Mouse (Mus musculus): ENCODE results near the gene Cfap99. TPM values are rescaled to one million over a fixed set of nuclear protein-coding genes. Genes with fewer than 3 reads are reported as not detected.

The Cfap99 gene
- polyA plus RNA-seq, 1 experiment = 0.05 TPM

DNA sequence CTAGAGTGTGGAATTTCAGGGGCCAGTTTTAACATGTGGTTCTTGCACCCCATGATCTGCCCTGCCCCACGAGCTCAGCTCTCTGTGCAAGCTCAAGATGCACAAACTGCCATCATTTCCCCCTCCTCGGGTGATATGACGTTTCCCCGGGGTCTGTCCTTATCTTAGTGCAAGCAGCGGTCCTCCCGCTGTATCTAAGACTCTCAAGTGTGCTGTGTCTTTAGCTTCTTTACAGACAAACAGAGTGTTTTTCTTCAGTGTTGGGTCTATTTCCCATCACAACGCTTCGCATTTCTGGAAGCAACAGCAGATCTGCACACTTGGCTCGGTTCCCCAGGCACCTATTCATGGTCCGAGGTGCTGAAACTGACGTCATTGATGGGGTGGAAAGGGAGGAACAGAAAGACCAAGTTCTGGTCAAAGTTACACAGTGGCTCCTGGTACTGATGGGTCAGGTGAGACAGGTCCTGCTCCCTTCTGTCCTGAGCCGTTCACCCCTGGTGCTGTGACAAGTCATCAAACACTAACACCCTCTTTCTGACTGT lies 18.4 kb upstream of the Cfap99 start:
- H3K27ac ChIP-seq (ENCODE audit: insufficient read depth, low read depth, low read length) = no peak overlapping the region
- no peaks in the 10 kb centered on the region for H3K36me3 ChIP-seq (ENCODE audit: control insufficient read depth, insufficient read depth, low read length)
- H3K27me3 ChIP-seq (replicated peaks; ENCODE audit: control insufficient read depth, insufficient read depth, low read length) = no peaks in the 10 kb centered on the region
- no peak overlapping the region for H3K4me3 ChIP-seq (ENCODE audit: insufficient read depth, low read depth, low read length)
- no peak for DNase-seq
- no peaks in the 10 kb centered on the region for H3K4me1 ChIP-seq (ENCODE audit: control insufficient read depth, insufficient read depth, low read length)
- 66% methylated on average over 12 of the region's 12 CpGs for WGBS
- TF ChIP-seq POLR2A (IDR thresholded peaks at IDR 0.05; ENCODE audit: low read depth, low read length) (no peak), CTCF (conservative IDR thresholded peaks at IDR 0.05; ENCODE audit: insufficient read depth, insufficient read length, low read depth, low read length) (no peak)

GRCm38 (mm10) chr5:34271743-34272142 lies 16.7 kb upstream of the Cfap99 start:
- 32% methylated on average over 4 of the region's 4 CpGs for WGBS
- no peaks in the 10 kb centered on the region for H3K27me3 ChIP-seq (replicated peaks; ENCODE audit: control insufficient read depth, insufficient read depth, low read length)
- peak; percentile 22 for DNase-seq
- H3K4me1 ChIP-seq (ENCODE audit: control insufficient read depth, insufficient read depth, low read length) = no peaks in the 10 kb centered on the region
- H3K36me3 ChIP-seq (ENCODE audit: control insufficient read depth, insufficient read depth, low read length) = no peaks in the 10 kb centered on the region
- H3K27ac ChIP-seq (ENCODE audit: insufficient read depth, low read depth, low read length) = no peak overlapping the region
- TF ChIP-seq POLR2A (IDR thresholded peaks at IDR 0.05; ENCODE audit: low read depth, low read length) (no peak), CTCF (conservative IDR thresholded peaks at IDR 0.05; ENCODE audit: insufficient read depth, insufficient read length, low read depth, low read length) (peak; percentile 77)
- no peak overlapping the region for H3K4me3 ChIP-seq (ENCODE audit: insufficient read depth, low read depth, low read length)

- no peak overlapping the region for H3K27ac ChIP-seq (ENCODE audit: insufficient read depth, low read depth, low read length)
- 56% methylated on average over 5 of the region's 5 CpGs for WGBS
- H3K4me3 ChIP-seq (ENCODE audit: insufficient read depth, low read depth, low read length) = no peak overlapping the region
- no peaks in the 10 kb centered on the region for H3K27me3 ChIP-seq (replicated peaks; ENCODE audit: control insufficient read depth, insufficient read depth, low read length)
- H3K36me3 ChIP-seq (ENCODE audit: control insufficient read depth, insufficient read depth, low read length) = no peaks in the 10 kb centered on the region
- H3K4me1 ChIP-seq (ENCODE audit: control insufficient read depth, insufficient read depth, low read length) = no peaks in the 10 kb centered on the region
- TF ChIP-seq POLR2A (IDR thresholded peaks at IDR 0.05; ENCODE audit: low read depth, low read length) = no peak
- no peak for TF ChIP-seq CTCF (conservative IDR thresholded peaks at IDR 0.05; ENCODE audit: insufficient read depth, insufficient read length, low read depth, low read length)
- DNase-seq = no peak
Observed at GRCm38 (mm10) chr5:34273251-34273681, 15.1 kb upstream of the Cfap99 start.

DNA sequence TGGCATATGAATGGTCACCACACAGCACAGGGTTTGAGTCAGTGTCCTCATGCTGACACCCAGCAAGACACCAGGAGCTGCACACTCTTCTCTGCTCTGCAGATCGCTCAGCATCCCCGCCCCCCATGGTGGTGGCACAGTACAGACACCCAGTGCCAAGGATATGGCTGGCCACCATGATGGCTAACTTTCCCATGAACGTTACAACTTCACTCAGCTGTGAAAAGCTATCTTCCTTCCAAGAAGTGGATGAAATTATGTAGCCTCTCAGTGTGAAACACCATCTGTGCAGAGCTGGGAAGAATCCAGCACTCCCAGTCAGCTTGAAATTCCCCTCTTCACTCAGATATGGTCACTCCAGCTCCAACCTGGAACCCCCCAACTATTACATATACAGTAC lies 14.1 kb upstream of the Cfap99 start:
- H3K27me3 ChIP-seq (replicated peaks; ENCODE audit: control insufficient read depth, insufficient read depth, low read length) = no peaks in the 10 kb centered on the region
- no peak overlapping the region for H3K4me3 ChIP-seq (ENCODE audit: insufficient read depth, low read depth, low read length)
- TF ChIP-seq CTCF (conservative IDR thresholded peaks at IDR 0.05; ENCODE audit: insufficient read depth, insufficient read length, low read depth, low read length) = no peak
- TF ChIP-seq POLR2A (IDR thresholded peaks at IDR 0.05; ENCODE audit: low read depth, low read length) = no peak
- whole genome bisulfite sequencing = 85% methylated on average over 3 of the region's 3 CpGs
- H3K27ac ChIP-seq (ENCODE audit: insufficient read depth, low read depth, low read length) = no peak overlapping the region
- no peak for DNase-seq
- H3K4me1 ChIP-seq (ENCODE audit: control insufficient read depth, insufficient read depth, low read length) = no peaks in the 10 kb centered on the region
- no peaks in the 10 kb centered on the region for H3K36me3 ChIP-seq (ENCODE audit: control insufficient read depth, insufficient read depth, low read length)

GRCm38 (mm10) chr5:34274676-34275293 lies 13.6 kb upstream of the Cfap99 start:
- Histone ChIP-seq H3K4me3 (ENCODE audit: insufficient read depth, low read depth, low read length) (no peak overlapping the region), H3K4me1 (ENCODE audit: control insufficient read depth, insufficient read depth, low read length) (no peaks in the 10 kb centered on the region), H3K27ac (ENCODE audit: insufficient read depth, low read depth, low read length) (no peak overlapping the region), H3K36me3 (ENCODE audit: control insufficient read depth, insufficient read depth, low read length) (no peaks in the 10 kb centered on the region), H3K27me3 (replicated peaks; ENCODE audit: control insufficient read depth, insufficient read depth, low read length) (no peaks in the 10 kb centered on the region)
- WGBS = 91% methylated on average over 10 of the region's 10 CpGs
- DNase-seq = no peak
- no peak for TF ChIP-seq CTCF (conservative IDR thresholded peaks at IDR 0.05; ENCODE audit: insufficient read depth, insufficient read length, low read depth, low read length)

DNA sequence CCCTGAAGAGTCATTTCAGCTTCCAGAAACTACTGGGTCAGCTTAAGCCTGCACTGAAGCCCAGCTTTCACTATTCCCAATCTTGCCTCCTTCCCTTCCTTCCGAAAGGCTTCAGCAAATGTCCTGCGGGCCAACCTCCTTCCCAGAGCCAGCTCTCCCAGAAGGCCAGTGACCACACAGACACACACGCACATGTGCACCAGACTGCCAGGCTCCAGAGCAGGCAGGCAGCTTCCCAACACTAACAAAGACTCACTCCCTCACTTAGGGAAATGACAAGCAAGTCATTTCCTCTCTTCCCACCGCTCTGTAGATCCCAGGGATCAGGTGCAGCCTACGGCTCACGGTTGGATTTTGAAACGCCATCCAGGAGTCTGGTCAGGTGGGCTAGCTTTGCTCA lies 12.2 kb upstream of the Cfap99 start:
- H3K4me3 ChIP-seq (ENCODE audit: insufficient read depth, low read depth, low read length) = no peak overlapping the region
- DNase-seq = no peak
- TF ChIP-seq CTCF (conservative IDR thresholded peaks at IDR 0.05; ENCODE audit: insufficient read depth, insufficient read length, low read depth, low read length) = no peak
- TF ChIP-seq POLR2A (IDR thresholded peaks at IDR 0.05; ENCODE audit: low read depth, low read length) = no peak
- 71% methylated on average over 7 of the region's 7 CpGs for WGBS
- no peaks in the 10 kb centered on the region for H3K4me1 ChIP-seq (ENCODE audit: control insufficient read depth, insufficient read depth, low read length)
- H3K36me3 ChIP-seq (ENCODE audit: control insufficient read depth, insufficient read depth, low read length) = no peaks in the 10 kb centered on the region
- no peak overlapping the region for H3K27ac ChIP-seq (ENCODE audit: insufficient read depth, low read depth, low read length)
- H3K27me3 ChIP-seq (replicated peaks; ENCODE audit: control insufficient read depth, insufficient read depth, low read length) = no peaks in the 10 kb centered on the region

- no peaks in the 10 kb centered on the region for H3K36me3 ChIP-seq (ENCODE audit: control insufficient read depth, insufficient read depth, low read length)
- WGBS = 54% methylated on average over 6 of the region's 6 CpGs
- no peaks in the 10 kb centered on the region for H3K4me1 ChIP-seq (ENCODE audit: control insufficient read depth, insufficient read depth, low read length)
- H3K4me3 ChIP-seq (ENCODE audit: insufficient read depth, low read depth, low read length) = no peak overlapping the region
- TF ChIP-seq POLR2A (IDR thresholded peaks at IDR 0.05; ENCODE audit: low read depth, low read length) (no peak), CTCF (conservative IDR thresholded peaks at IDR 0.05; ENCODE audit: insufficient read depth, insufficient read length, low read depth, low read length) (no peak)
- no peaks in the 10 kb centered on the region for H3K27me3 ChIP-seq (replicated peaks; ENCODE audit: control insufficient read depth, insufficient read depth, low read length)
- no peak overlapping the region for H3K27ac ChIP-seq (ENCODE audit: insufficient read depth, low read depth, low read length)
- no peak for DNase-seq
Observed at GRCm38 (mm10) chr5:34276746-34277145, 11.7 kb upstream of the Cfap99 start.

Data from kidney, adult 2 months (tissue).